Mouse (Mus musculus) spleen, adult 12 weeks (tissue): Measurements from ENCODE around the gene Syt9.
"Not testable (repeated sequence)": the region's sequence is repeated elsewhere in the genome, so short reads cannot be mapped to it uniquely, and the experiment has no call there.

Experiments
- DNase-seq: peaks from one replicate; pipeline ENCODE4 v3.0.0; 2022; ENCODE audit warnings: low spot score

Gene Syt9

DNA sequence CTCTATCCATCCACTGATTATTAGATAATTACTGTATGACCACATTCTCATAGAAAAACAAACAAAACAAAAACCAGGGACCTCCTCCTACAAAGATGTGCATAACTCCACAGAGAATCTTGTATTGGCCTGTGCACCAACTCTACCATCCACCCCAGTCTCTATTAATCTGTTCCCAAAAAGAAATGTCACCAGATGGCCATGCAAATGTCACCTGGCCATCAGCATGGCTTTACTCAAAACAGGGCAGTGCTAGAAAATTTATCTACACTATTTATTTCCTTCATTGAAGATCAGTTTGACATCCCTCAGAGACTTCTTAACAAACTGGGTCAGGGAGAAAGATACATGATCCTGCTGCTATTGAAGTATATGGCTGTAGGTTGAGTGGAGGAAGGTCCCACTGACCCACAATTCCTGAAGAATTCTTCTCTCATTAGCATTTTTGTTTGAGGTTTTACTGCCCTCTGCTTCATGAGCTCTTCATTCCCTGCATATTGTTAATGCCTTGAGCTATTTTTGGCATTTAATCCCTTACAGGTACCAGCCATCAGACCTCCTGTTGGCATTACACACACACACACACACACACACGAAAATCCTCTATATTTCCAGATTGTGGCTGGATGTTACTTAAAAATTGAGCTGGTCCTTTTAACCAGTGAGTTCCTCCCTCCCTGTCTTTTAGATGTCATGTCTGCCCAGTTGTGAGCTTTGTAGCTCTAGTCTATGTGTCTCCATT lies 91.3 kb downstream of the Syt9 start:
- DNase-seq, result no peak

DNA sequence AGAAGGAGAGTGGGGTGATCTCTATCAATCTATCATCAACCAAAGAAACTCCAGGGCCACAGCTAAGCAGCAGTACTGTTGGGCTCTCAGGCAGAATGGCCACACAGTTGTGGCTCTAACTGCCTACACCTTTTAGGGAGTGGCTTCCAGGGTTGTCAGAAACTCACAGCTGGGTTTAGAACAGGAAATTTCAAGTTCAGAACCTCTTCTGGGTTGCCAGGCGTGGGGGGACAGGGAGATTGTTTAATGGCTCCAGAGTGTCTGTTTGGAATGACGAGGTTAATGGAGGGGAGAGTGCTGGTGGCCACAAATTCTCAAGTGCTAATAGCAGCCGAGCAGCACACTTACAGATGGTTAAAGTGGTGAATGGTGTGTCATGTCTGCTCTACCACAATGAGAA lies 92.4 kb downstream of the Syt9 start:
- no peak for DNase-seq

DNA sequence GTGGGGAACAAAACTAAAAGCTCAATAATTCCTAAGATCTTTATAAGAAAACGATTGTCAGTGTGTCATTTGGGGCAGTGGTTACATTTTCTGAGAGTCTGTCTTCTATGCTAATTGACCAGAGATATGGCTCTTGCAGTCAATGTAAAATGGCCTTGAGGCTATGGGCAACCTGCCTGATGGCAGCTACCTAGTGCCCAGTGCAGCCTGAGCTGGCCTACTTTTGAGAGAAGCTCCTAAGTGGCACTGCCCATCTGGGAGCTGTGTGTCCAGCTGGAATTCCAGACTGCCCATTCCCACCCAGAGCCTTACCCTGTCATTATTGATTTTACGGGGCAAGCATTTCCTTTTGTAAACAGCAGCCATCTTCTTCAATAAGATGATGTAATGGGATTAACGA lies 94.6 kb downstream of the Syt9 start:
- DNase-seq, result no peak

DNA sequence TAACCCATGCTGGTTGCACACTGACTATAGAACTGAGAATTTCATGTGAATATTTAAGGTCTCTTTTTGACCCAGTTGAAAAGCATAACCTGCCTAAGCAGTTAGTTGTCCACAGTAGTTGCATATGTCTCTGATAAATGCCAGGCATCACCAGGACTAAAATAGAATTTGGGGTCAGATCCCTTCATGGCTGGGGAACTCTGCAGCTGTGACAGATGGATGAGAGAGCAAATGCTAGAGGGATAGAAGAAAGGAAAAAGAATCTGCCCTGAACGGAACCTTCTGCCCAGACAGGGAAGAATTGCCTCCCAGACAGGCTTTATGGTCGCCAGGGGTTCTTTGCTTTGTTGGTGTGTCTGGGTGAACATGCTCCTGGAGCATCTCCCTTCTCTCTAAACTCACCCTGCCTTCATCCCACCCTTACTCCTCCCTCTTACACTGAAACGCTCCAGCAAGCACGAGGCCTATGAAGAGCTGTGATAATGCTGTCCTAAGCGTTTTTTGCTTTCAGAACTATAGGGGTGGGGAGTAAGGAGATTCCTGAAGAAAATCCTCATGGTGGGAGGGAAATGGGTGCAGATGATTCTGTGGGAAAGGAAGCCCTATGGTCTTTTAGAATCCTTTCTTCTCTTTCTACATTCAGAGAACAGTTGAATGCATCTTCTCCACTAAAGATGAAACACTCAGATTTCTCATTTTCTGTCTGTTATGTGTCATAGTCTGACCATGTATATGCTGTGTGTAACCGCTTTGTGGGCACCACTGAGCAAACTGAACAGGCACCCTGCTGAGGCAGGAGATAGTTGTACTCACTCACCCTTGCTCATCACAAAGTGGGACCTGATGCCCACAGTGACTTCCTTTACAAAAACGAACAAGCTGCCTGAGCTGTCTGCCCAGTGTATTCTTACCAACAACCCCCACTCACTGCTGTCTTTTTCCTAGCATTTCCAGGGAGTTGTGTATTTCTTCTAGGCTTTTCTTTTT lies 108.7 kb downstream of the Syt9 start:
- DNase-seq, result no peak

- DNase-seq, result not testable (repeated sequence)
These were observed 115.2 kb downstream of the Syt9 start for GRCm38 (mm10) chr7:107485709-107486108.

DNA sequence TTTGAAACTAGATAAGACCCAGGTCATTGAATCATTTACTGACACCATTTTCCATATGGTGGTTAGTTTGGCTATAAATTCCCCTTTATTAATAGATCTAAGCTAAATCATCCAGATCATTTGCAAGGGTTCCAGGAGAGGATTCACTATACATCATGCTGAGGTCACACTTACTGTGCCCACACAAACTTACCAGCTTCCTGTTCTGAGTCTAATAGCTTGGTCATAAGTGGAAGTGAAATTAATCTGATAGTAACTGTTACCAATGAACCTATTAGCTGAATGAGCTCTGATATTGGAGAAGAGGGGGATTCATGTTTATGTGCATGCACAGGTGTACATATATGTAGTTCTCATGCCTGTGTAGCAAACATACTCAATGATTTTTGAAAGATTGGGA lies 124.9 kb downstream of the Syt9 start:
- no peak for DNase-seq

- no peak for DNase-seq
These were observed 126.4 kb downstream of the Syt9 start for GRCm38 (mm10) chr7:107496923-107497322.

GRCm38 (mm10) chr7:107500641-107501040 lies 130.1 kb downstream of the Syt9 start:
- DNase-seq, result no peak

DNA sequence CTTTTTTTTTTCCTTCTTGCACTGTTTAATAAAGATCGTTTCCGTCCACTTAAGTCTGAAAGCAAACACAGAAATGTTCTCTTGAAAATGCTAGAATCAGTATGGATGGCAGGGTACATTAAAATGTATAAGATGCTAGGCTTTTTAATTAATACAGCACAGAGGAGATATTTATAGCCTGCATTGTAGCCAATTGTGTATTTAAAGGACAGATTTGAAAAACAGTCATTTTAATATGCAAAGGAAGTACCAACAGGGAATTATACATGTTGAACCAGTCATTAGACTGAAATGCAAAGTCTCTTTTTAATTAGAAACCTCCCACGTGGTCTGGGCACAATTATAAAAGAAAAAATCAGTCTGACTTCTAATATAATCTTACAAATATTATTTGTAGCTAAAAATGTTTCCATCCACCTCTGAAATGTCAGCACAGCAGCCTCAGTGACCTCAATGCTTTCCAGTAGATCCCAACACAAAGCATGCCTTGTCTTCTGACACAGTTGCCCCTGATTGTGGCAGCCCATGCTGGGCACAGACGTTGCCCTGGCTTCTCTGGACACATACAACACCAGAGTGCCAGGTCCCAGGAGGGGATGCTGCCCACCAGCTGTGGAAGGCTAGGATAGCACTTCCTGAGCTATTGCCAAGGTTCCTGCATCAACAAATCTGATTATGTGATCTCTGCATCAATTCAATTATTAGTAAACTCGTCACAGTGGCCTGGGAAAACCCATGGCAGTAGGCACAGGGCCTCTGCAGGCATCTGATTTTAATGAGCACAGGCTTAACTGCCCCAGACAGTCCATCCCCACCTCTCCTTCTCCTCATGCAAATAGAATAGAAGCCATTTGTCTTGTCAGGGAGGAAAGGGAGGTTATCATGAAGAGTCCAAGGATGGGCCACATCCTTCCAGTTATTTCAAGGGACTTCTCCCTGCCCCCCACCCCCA lies 134.5 kb downstream of the Syt9 start:
- DNase-seq, result no peak

DNA sequence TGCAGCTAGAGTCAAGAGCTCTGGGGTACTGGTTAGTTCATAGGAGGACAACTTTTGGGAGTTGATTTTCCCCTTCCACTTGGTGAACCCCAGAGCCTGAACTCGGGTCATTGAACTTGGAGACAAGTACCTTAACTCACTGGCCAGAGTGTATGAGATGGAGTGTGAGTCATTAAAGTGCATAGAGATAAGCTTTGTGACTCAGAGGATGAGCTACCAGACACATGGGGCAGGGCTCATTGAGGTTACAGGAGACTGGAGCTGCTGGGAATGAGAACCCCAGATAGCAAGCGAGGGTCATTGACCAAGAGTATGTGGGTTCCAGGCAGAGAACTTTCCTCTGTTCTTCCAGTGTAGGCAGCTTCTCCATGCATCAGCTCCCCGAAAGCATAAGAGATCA lies 137.4 kb downstream of the Syt9 start:
- no peak for DNase-seq

DNA sequence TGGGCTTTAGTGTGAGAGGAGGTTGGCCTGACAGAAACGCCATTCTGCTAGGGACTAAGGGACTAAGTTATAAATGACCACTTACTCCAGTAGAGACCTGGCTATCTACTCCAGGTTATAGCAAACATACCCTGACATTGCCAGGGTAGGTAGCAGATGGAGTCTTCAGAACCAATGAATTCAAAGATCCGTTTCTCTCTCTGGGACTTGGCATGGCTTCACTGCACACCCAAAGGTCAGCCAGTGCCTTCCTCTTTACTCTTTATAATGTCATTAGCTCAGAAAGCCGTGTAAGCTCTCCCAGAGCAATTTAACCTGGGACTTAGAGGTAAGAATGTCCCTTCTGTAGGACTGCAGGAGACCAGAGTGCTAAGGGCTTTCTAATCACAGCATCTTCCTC lies 139.2 kb downstream of the Syt9 start:
- DNase-seq, result no peak

DNA sequence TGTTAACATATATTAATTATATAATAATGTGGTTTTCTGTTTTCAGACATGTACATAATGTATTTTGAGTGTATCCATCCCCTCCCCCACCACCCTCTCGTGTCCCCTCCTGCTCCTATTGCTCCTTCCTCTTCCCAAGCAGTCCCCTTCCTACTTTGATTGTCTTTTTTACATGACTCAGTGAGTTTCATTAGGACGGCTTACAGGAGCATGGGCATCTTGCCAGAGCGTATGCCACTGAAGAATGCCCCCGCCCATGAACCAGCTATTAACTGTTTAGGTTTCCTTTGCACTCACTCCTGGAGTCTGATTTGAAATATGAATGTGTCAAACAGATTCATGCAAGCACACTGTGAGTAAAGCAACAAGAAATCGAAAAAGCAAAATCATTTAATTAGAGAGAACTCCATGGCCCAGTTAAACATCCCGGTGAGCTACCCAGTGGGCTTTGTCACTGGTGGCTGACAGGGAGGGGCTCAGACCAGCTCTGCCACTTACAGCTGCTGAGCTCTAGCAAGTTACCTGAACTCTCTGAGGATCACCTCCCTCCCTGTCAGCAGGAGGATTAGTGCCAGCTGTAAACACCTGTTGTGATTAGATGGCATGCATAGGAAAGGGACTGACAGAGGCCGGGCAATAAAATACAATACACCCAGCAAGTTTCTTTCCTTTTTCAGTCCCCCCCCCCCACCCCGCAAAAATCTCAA lies 146.3 kb downstream of the Syt9 start:
- no peak for DNase-seq

DNA sequence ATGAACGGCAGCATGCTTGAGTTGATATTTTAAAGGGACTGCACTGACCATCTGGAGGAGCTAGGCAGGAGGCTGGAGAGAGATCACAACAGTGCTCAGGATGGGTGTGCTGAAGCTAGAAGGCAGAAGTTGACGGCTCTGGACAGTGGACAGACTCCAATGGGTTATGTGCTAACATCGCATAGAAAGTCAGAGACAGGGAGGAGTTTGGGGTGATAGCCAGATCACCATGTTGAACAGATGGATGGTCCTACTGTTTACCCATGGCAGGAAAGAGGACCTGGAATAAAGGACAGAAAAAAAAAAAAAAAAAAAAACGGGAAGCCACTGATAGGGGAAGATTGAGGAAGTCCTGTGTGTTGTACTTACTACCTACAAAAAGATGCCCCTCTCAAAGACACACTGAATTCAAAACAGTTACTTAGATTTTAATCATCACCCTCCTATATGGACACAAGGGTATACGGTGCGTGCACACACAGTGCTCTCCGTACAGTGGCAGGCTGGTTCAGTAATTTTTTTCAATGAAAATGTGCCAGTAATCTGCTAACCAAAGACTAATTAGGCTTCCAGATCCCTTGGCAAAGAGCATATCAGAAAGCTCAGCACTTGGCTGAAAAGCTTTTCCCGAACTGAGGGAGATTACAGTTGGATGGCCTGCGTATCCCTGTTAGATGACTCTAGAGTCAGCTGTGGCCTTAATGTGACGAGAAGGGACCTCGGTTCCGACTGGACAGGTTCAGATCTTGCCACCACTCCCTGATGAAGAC lies 148.9 kb downstream of the Syt9 start:
- no peak for DNase-seq

DNA sequence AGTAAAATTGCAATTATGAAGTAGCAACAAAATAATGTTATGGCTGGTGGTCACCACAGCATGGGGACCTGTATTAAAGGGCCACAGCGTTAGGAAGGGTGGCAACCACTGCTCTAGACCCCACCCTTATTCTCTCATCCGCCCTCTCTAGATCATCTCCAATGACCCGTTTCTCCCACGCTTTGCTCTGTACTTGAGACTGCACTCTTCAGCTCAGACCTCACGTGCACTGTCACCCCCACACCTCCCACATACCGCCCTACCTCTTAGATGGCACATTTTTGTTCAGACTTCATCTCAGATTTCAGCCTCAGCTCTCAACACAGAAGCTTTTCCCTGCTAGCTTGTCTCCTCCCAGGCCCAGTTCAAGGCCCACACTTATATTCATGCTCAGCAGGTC lies 150.9 kb downstream of the Syt9 start:
- DNase-seq, result no peak

DNA sequence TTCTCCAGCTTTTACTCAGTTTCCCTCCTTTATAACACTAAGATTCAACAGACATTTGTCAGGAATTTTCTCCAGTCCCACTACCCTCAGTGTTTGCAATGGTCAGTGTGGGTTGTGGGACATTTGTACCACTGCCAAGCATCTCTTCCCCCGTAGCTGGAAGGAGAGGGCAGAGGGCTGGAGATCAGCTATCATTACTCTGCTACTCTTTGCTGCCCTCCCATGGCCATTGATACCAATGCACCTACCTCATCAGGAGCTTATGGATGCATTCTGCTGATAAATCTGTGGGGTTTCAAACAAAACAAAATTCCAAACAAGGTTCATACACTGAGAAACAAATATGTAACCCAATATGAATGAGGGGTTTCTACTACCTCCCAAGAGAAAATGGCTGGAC lies 155.8 kb downstream of the Syt9 start:
- DNase-seq, result no peak

GRCm38 (mm10) chr7:107528169-107528772 lies 157.7 kb downstream of the Syt9 start:
- DNase-seq, result no peak

DNA sequence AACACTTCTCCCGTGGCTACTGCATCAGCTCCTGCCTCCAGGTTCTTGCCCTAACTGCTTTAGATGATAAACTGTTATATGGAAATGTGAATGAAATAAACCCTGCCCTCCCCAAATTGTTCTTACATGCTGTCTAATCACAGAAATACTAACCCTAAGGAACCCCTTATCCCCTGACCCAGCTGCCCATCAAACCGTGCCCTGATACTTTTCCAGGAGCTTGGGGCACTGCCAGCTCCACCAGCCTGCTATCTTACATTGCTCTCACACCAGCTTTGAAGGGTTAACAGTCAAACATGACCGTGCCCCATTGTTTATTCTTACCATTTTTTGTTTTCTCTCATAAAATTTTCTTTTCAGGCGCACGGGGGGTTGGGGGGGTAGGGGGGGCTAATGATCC lies 158.8 kb downstream of the Syt9 start:
- no peak for DNase-seq

- no peak for DNase-seq
These were observed 164.8 kb downstream of the Syt9 start for GRCm38 (mm10) chr7:107535311-107535710.

DNA sequence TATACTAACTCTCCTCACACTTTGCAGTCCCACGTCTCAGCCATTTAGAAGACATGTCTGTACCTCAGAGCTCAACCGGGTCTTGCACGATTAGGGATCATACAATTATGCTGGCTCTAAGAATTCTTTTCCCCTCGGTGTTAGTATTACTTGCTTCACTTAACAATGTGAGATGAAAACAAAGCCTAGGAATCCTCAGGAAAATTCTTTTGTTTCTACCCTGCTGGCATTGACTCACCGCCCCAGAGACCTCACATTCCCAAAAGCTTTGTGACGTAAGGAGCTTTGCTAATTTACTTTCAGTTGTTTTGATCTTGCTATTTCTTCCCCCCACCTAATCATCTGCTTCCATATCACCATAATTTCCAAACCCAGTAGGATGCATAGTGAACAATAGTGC lies 166.0 kb downstream of the Syt9 start:
- DNase-seq, result no peak

DNA sequence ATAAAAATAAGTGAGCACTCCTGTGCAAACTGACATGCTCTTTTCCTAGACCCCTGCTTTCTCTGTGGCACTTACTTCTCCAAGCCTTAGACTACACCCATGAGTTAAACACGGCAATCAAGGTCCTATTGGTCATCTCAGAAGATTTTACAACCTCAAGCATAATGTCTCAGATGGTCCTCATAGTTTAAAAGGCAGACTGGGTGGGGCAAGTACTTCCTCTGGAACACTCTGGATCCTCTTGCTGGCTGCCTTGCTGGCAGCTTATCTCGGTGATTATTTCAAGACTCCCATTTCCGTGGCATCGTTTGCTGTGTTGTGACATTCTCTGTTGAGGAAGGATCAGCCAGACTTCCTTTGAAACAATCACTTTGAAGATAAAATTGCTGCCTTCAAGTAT lies 169.5 kb downstream of the Syt9 start:
- DNase-seq, result no peak
